Mouse (Mus musculus) adipocyte (in vitro differentiated cells): Measurements from ENCODE around the gene Mettl13.
A peak's percentile ranks its signal among the peaks of the same experiment; 100 is the strongest.

Source experiments
- DNase-seq: peaks from one replicate; pipeline ENCODE4 v3.0.0-alpha.2; 2016; ENCODE audit warnings: low spot score

Gene Mettl13

DNA sequence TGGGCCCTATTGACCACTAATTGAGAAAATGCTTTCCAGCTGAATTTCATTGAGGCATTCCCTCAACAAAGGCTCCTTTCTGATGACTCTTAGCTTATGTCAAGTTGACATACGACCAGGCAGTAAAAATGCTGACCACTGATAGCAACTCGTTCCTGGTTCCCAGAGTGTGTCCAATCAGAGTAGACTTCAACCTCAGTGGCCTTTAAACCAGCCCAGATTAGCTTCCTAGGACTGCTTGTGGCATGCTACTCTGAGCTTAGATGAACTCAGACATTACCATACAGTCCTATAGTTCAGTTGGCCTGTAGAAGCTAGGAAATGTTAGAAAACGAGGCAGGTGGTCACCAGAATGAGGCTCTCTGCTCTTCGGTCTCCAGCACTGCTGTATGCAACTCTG is 16.0 kb downstream of the Mettl13 start:
- DNase-seq: no peak

DNA sequence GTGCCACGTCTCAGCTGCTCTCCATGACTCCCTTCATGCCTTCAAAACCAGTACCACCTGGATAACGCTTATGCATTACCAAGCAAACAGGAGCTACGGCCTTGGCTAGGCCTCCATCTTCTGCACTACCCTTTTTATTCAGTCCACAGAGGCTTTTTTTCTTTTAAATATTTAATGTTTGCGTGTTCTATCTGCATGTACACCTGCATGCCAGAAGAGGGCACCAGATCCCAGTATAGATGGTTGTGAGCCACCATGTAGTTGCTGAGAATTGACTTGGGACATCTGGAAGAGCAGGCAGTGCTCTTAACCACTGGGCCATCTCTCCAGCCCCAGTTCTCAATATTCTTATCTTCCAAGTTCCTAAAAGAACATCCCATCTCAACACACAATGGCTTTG is 16.8 kb downstream of the Mettl13 start:
- DNase-seq: no peak

DNA sequence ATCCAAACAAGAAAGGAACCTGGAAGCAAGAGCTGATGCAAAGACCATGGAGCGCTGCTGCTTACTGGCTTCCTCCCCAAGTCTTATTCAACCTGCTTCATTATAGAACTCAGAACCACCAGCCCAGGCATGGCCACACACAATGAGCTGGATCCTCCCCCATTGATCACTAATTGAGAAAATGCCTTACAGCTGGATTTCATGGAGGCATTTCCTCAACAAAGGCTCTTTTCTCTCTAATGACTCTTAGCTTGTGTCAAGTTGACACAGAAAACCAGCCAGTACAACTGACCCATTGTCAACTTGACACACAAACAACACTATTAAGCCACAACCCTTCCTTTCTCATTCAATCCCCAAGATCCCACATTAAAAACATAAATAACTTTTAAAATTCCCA is 17.7 kb downstream of the Mettl13 start:
- DNase-seq: no peak

DNA sequence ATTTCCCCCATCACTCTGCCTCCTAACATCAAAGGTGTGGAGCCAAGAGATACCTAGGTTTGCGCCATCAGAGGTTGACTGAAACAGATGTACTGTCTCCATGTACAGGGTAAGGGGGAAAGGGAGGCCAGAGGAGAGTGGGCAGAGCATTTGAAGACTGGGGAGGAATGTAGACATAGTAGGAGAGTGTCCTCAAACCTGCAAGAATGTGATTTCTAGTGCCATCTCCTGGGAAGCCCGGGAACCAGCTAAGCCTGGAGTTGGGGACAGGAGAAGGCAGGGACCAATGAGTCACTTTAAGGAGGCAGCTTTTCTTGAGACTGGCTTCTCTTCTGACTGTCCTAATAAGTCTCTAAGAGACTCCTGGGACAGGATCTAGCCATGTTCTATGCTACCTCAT is 18.7 kb downstream of the Mettl13 start:
- DNase-seq: no peak

DNA sequence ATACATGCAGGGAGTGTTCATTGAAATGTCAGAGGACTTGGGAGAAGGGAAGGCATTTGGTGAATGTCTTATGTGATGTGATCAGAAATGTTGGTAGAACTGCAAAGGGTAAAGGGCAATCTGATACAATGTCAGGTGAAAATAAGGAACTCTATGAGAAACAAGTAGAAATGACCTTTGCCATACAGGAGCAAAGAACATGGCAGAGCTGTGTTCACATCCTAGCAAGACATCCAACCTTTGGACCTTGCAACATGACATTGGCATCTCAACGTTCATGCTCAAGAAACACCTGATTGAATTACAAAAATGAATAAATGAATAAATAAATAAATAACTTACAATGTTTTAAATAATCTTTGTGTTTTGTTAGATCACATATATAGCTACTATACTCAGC is 33.2 kb downstream of the Mettl13 start:
- no peak for DNase-seq

DNA sequence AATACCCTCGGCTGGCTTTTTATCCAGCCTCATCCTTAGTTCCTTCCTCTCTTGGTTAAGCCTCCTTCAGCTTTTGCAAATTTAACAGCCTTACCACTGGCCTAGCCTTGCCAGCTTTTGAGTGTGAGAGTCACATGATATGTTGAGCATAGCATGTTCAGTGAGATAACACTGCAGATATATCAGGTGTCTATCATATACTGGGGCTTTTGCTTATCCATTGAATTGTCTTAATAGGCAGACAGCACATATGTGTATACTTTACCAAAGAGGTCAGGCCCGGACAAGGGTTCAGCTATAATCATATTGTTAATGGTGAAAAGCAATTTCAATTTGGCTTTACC is 38.4 kb downstream of the Mettl13 start:
- no peak for DNase-seq

DNA sequence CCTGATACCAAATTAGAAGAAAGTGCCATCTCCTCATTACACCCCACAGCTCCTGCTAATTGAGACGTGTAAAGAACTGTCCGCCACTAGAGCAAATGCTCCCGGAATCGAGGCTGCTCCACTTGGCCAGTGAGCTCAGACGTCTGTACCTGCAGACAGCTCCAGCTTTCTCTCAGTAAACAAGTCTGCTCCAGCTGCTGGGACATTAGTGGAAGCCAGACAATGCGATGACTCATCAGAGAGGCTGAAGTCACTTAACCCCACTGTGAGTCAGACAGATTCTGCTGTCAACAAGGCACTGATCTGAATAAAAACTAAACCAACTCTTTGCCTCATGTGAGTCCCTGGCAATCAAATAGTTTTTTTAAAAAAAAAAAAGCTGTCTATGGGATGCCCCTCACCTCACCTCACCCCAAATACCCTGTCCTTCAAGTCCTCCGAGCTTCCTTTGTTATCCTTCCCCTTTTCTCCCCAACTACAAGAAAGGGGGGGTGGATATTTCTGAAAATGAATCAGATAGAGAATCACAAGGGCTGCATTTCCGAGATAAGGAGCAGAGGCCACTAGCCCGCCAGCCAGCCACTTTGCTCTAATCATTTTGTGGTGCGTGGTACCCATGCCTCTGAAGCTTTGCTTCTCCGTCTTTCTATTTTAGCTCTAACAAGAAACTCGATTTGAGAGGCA is 38.9 kb downstream of the Mettl13 start:
- peak; percentile 83 for DNase-seq

DNA sequence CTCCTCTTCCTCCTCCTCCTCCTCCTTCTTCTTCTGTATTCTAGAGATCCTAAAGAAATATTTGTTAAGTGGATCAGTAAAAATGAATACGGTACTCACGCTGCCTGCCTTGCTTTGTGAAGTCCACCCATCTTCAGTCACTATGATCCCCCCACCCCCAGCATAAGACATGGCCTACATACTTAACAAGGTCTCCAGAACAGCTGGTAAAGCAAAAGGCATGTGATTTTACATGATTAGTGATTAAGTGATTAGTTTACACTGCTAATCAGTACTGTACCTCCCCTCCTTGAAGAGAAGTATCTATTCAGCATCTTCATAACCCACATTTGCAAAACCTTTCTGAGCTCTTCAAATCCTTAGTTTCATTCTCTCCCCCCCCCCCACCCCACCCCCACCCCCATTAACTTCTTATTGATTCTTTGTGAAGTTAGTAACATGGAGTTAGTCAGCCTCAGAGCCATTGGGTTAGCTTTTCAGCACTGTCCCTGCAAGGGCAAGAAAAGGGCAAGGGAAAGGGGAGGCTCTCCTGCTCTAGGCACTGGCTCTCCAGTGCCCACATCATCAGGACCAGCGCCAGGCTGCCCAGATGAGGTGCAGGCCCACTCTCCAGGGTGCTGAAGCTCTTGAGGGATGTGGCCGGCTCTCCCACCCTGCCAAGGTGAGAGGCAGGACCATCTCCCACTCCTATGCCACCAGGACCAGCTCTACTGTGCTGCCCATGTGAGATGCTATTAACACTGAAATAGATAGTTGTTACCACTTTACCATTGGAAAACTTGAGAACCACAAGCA is 39.9 kb downstream of the Mettl13 start:
- no peak for DNase-seq

DNA sequence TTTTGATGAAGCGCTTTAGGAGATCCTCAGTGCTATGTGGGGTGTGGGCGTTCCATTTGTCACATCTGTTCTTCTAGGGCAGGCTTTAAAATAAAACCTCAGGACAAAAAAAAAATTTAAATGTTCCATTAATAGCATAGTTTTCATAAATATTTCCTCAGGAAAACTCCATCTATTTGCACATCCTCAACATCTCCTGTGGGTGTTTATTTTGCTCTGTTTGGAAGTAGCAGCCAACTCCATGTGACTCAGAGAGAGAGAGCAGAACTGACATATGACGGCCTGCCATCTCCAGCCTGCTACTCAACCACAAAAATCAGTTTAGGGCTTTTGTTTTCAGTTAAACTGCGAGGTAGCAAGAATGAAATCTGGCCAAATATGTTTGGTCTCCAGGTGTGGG is 41.8 kb downstream of the Mettl13 start:
- DNase-seq: no peak

DNA sequence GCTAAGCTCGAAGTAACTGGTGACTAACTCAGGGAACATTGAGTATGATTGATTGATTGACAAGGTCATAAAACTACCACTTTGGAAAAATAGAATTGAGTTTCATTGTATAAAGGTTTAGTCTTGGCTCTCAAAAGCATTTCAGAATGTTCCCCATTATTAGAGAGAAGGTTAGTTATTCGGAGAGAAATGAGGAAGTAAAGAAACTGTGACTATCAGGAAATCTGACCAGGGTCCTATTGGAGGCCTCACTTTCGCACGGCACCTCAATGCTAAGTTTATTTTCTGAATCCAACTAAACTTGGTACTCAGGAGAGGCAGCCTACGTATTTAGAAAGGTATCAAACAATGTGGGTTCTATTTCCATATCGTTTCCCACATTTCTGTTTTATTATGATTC is 42.7 kb downstream of the Mettl13 start:
- no peak for DNase-seq
